Mouse (Mus musculus) heart, postnatal 0 days (tissue): Measurements from ENCODE around the gene Mri1.

ENCODE experiments used
- CTCF ChIP-seq: IDR thresholded peaks from 2 replicates; pipeline ENCODE4 v1.5.1; 2016; ENCODE audit warnings: antibody characterized with exemption, control low read depth, low read depth
- EP300 ChIP-seq: IDR thresholded peaks from 2 replicates; pipeline ENCODE4 v1.6.1; 2016; ENCODE audit warnings: antibody characterized with exemption, low read depth

- TF ChIP-seq CTCF: no peak
- no peak for TF ChIP-seq EP300
Observed at GRCm38 (mm10) chr8:84276447-84276846, 19.3 kb upstream of the Mri1 start.
